Mouse (Mus musculus) embryonic facial prominence, embryonic 10.5 days (tissue): ENCODE data around the gene Bmpr1a. TPM values are rescaled to one million over a fixed set of nuclear protein-coding genes. Genes with fewer than 3 reads are reported as not detected.

Source experiments
- polyA plus RNA-seq: library from polyadenylated mRNA; unstranded; fragments of >200 nt; fragmentation: Nextera tagmentation; extraction: Ambion mirVana; gene quantifications from 2 replicates; pipeline ENCODE4 v1.2.1, GENCODE M21; 2016

Bmpr1a gene
- polyA plus RNA-seq, 1 experiment from 2014 or later: 52.8 TPM

Other genes with a start within 250 kb of the Bmpr1a start
- 7.5 and 8.3 TPM in 2 replicates for gene Shld2, start 192.8 kb downstream of the Bmpr1a start, polyA plus RNA-seq
- gene Glud1, start 192.6 kb downstream of the Bmpr1a start, polyA plus RNA-seq: 70.0 and 76.1 TPM in 2 replicates
- not detected in 2 replicates for gene Fam25c, start 147.9 kb downstream of the Bmpr1a start, polyA plus RNA-seq
- 21.9 and 44.5 TPM in 2 replicates for gene Sncg, start 128.6 kb downstream of the Bmpr1a start, polyA plus RNA-seq
- gene Mmrn2, start 127.9 kb downstream of the Bmpr1a start, polyA plus RNA-seq: 6.4 and 7.8 TPM in 2 replicates
- gene 9230112D13Rik, start 19.5 kb upstream of the Bmpr1a start, polyA plus RNA-seq: not detected in 2 replicates
- gene Ldb3, start 85.3 kb upstream of the Bmpr1a start, polyA plus RNA-seq: 0.59 TPM in 1 of 2 replicates, not detected in the other
- gene Opn4, start 96.8 kb upstream of the Bmpr1a start, polyA plus RNA-seq: 0.23 and 0.27 TPM in 2 replicates
- 26.9 and 27.2 TPM in 2 replicates for gene Wapl, start 170.6 kb upstream of the Bmpr1a start, polyA plus RNA-seq